Mouse (Mus musculus) liver, adult 2 months (tissue): ENCODE data around the gene Xpr1.

Source experiments
- CTCF ChIP-seq: fragments of 200-500 bp; IDR thresholded peaks from 2 replicates; pipeline ENCODE4 v1.5.1; 2011; ENCODE audit warnings: low read depth, low read length, control low read depth
- POLR2A ChIP-seq: fragments of 200-500 bp; IDR thresholded peaks from 2 replicates; pipeline ENCODE4 v1.6.1; 2011; ENCODE audit warnings: low read length, control low read depth; ENCODE audit not compliant: insufficient read depth; ENCODE audit errors: extremely low read depth

DNA sequence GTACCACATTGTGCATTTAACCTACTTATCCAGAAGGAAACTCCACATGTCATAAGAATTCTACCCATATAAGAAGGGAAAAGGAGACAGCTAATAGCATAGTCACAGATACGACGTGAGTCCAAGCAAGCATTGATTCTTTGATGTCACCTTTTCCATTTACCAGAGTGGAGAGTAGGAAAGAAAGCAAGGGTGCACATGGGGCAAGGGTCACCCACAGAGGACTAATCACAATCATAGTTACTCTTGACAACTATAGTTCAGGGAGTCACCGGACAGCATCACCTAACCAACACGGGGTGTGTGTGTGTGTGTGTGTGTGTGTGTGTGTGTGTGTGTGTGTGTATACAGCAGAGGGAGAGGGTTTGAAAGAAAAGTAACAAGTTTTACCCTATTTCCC, 141.4 kb downstream of the Xpr1 start:
- TF ChIP-seq CTCF (no peak), POLR2A (no peak)
